Mouse (Mus musculus) lung, postnatal 36 days (tissue): ENCODE results near the gene Casq1.

Experiments used
- DNase-seq: peaks from one replicate; pipeline ENCODE4 v3.0.0; 2022; ENCODE audit warnings: mixed read lengths

Casq1 gene

GRCm38 (mm10) chr1:172179102-172179501 lies 40.6 kb downstream of the Casq1 start:
- no peak for DNase-seq

- DNase-seq: no peak
These were observed 41.9 kb downstream of the Casq1 start for GRCm38 (mm10) chr1:172177791-172178190.

GRCm38 (mm10) chr1:172173181-172173580 lies 46.5 kb downstream of the Casq1 start:
- DNase-seq: no peak

GRCm38 (mm10) chr1:172172381-172172780 lies 47.3 kb downstream of the Casq1 start:
- no peak for DNase-seq

- DNase-seq: no peak
These were observed 49.9 kb downstream of the Casq1 start for GRCm38 (mm10) chr1:172169809-172170208.

DNA sequence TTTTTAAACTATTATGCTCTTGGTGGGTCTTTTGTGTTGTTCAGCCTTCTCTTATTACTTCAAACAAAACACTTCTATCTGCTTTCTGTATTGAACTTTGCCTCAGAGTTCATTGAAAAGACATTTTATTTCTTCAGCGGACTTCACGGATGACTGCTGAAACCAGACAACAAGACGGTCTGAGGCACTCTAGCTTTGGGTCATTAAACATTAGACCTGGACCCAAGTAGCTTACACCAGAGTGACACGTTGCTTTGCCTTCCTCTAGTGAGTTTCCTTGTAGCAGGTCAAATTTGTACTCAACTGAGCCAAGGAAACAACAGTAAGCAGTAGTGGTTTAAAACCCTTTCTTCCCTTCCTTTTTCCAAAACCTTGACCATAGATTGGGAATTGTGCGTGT lies 51.8 kb downstream of the Casq1 start:
- DNase-seq: no peak

GRCm38 (mm10) chr1:172162959-172163358 lies 56.7 kb downstream of the Casq1 start:
- DNase-seq: no peak

GRCm38 (mm10) chr1:172162009-172162408 lies 57.7 kb downstream of the Casq1 start:
- DNase-seq: peak; percentile 76

DNA sequence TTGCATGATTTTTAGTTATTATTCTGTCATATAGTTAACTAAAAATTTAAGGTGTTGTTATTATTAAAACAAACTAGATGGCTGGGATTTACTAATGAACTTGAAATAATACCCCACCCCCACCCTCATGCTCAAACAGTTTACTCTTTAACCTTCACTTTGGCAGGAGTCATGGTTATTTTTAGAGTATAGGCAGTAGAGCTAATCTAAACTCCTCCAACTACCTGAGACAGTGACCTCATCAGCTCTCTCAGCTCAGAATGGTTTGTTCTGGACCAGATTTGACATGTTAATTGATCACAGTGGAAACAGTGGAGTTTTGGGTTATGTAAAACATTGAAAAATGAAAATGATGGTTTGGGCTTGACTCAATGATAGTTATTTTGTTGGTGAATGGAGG lies 59.2 kb downstream of the Casq1 start:
- no peak for DNase-seq

DNA sequence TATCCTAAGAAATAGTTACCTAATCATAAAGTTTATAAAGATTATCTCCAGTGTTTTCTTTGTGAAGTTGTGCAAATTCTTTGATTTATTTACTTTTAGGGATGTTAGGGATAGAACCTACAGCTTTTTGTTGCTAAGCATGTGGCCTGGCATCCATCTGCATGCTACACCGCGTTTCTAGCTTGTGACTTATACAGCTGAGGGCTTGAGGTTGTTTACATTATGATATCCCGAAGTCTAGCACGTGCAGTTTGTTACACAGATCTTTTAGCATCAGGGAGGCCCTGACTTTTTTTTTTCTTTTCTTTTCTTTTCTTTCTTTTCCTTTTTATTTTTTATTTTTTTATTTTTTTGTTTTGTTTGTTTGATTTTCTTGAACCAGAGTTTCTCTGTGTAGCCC lies 59.7 kb downstream of the Casq1 start:
- DNase-seq: no peak
